Mouse (Mus musculus) testis, adult 2 months (tissue): ENCODE measurements around the gene Rbfox3. TPM values are rescaled to one million over a fixed set of nuclear protein-coding genes. Genes with fewer than 3 reads are reported as not detected.
A peak's percentile ranks its signal among the peaks of the same experiment; 100 is the strongest.

Experiments used
- H3K27ac ChIP-seq: fragments of 200-500 bp; 2 replicates; pipeline ENCODE4 v1.5.1; 2012; ENCODE audit warnings: low read depth, low read length; ENCODE audit not compliant: control insufficient read depth, insufficient read depth
- H3K27me3 ChIP-seq: fragments of 200-500 bp; 2 replicates; pipeline ENCODE4 v1.6.1; 2012; ENCODE audit warnings: mild to moderate bottlenecking, low read length, moderate library complexity; ENCODE audit not compliant: control insufficient read depth, insufficient read depth
- H3K36me3 ChIP-seq: fragments of 200-500 bp; 2 replicates; pipeline ENCODE4 v1.6.1; 2012; ENCODE audit warnings: mild to moderate bottlenecking, low read length; ENCODE audit not compliant: control insufficient read depth, insufficient read depth
- H3K4me1 ChIP-seq: fragments of 200-500 bp; 2 replicates; pipeline ENCODE4 v1.6.1; 2012; ENCODE audit warnings: low read length; ENCODE audit not compliant: control insufficient read depth, insufficient read depth
- H3K4me3 ChIP-seq: fragments of 200-500 bp; 2 replicates; pipeline ENCODE4 v1.5.1; 2012; ENCODE audit warnings: low read depth, mild to moderate bottlenecking, low read length, moderate library complexity, mixed read lengths; ENCODE audit not compliant: control insufficient read depth
- CTCF ChIP-seq: fragments of 200-500 bp; IDR thresholded peaks from 2 replicates; pipeline ENCODE4 v1.5.1; 2012; ENCODE audit warnings: low read depth, mild to moderate bottlenecking, inconsistent platforms, low read length, moderate library complexity; ENCODE audit not compliant: control insufficient read depth, insufficient read depth, insufficient replicate concordance
- POLR2A ChIP-seq: fragments of 200-500 bp; IDR thresholded peaks from 2 replicates; pipeline ENCODE4 v1.6.1; 2012; ENCODE audit warnings: low read depth, mild to moderate bottlenecking, inconsistent platforms, low read length, moderate library complexity; ENCODE audit not compliant: control insufficient read depth
- polyA plus RNA-seq: library from polyadenylated mRNA; depleted of rRNA; stranded (reverse); fragments of >200 nt; gene quantifications from 2 replicates; pipeline ENCODE4 v1.2.3, GENCODE M21; 2012

The Rbfox3 gene
- polyA plus RNA-seq, 1 experiment, result 0.28 TPM

GRCm38 (mm10) chr11:118634647-118635046, 276.8 kb downstream of the Rbfox3 start:
- H3K4me3 ChIP-seq, result no peak overlapping the region
- H3K27me3 ChIP-seq, result no peaks in the 10 kb centered on the region
- no peaks in the 10 kb centered on the region for H3K36me3 ChIP-seq
- no peaks in the 10 kb centered on the region; the same call in 1 of the 2 replicates for H3K4me1 ChIP-seq
- H3K27ac ChIP-seq, result no peak overlapping the region
- TF ChIP-seq CTCF (peak; percentile 80; the same call in 1 of the 2 replicates), POLR2A (no peak)

DNA sequence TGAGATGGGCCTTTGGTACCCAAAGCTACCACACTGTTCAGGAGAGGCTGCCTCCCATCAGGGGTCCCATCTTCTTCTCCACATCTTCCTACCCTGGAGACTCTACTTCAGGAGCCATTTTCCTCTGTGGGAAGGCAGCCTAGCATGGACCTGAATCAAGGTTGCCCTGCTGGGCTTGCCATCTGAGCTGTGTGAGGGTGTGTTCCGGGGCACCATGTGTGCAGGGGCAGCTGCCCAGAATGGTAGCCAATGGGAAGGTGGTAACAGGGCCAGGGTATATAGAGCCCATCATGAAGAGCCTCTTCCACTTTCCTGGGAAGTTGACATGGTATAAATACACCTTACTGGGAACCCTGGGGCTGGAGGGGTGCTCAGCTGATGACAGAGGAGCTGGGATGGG, 281.7 kb downstream of the Rbfox3 start:
- Histone ChIP-seq H3K27me3 (no peaks in the 10 kb centered on the region), H3K4me3 (no peak overlapping the region), H3K36me3 (no peaks in the 10 kb centered on the region), H3K27ac (no peak overlapping the region), H3K4me1 (no peaks in the 10 kb centered on the region; the same call in 1 of the 2 replicates)
- TF ChIP-seq POLR2A, result no peak
- TF ChIP-seq CTCF, result no peak

GRCm38 (mm10) chr11:118627541-118627940, 283.9 kb downstream of the Rbfox3 start:
- Histone ChIP-seq H3K4me1 (no peaks in the 10 kb centered on the region; the same call in 1 of the 2 replicates), H3K27me3 (no peaks in the 10 kb centered on the region), H3K4me3 (no peak overlapping the region), H3K27ac (no peak overlapping the region), H3K36me3 (no peaks in the 10 kb centered on the region)
- no peak for TF ChIP-seq POLR2A
- no peak for TF ChIP-seq CTCF

DNA sequence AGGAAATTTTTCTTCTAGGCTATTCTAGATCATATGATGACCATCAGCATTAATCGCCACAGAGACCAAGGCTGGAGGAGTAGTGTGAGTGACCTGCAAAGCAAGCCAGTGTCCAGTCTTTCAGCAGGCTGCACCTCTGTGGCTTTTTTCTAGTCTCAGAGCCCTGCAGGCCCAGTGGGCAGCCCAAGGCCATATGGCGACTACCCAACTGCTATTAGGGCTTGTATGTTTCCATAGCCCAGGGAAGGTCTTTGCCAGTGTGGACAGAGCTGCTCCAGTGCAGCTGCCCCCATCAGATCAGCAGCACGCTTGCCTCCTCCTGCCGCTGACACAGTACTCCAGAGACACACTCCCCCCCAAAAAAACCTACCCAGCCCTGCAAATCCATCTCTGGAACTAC, 290.5 kb downstream of the Rbfox3 start:
- Histone ChIP-seq H3K4me3 (no peak overlapping the region), H3K27me3 (no peaks in the 10 kb centered on the region), H3K27ac (no peak overlapping the region), H3K36me3 (no peaks in the 10 kb centered on the region), H3K4me1 (no peaks in the 10 kb centered on the region)
- TF ChIP-seq CTCF (no peak), POLR2A (no peak)

- H3K36me3 ChIP-seq, result no peaks in the 10 kb centered on the region
- H3K4me3 ChIP-seq, result no peak overlapping the region
- TF ChIP-seq CTCF (no peak), POLR2A (no peak)
- H3K27ac ChIP-seq, result no peak overlapping the region
- H3K27me3 ChIP-seq, result no peaks in the 10 kb centered on the region
- no peaks in the 10 kb centered on the region; the same call in 1 of the 2 replicates for H3K4me1 ChIP-seq
Measured at GRCm38 (mm10) chr11:118614126-118614525, 297.3 kb downstream of the Rbfox3 start.

- H3K27ac ChIP-seq, result no peak overlapping the region
- H3K36me3 ChIP-seq, result no peaks in the 10 kb centered on the region
- no peak overlapping the region for H3K4me3 ChIP-seq
- TF ChIP-seq POLR2A, result no peak
- no peak for TF ChIP-seq CTCF
- no peaks in the 10 kb centered on the region; the same call in 1 of the 2 replicates for H3K4me1 ChIP-seq
- no peaks in the 10 kb centered on the region for H3K27me3 ChIP-seq
Measured at GRCm38 (mm10) chr11:118610128-118610527, 301.3 kb downstream of the Rbfox3 start.

- TF ChIP-seq POLR2A (no peak), CTCF (no peak)
- Histone ChIP-seq H3K27me3 (no peaks in the 10 kb centered on the region), H3K4me1 (no peaks in the 10 kb centered on the region; the same call in 1 of the 2 replicates), H3K4me3 (no peak overlapping the region), H3K36me3 (no peaks in the 10 kb centered on the region), H3K27ac (no peak overlapping the region)
Measured at GRCm38 (mm10) chr11:118609236-118610000, 302.0 kb downstream of the Rbfox3 start.

DNA sequence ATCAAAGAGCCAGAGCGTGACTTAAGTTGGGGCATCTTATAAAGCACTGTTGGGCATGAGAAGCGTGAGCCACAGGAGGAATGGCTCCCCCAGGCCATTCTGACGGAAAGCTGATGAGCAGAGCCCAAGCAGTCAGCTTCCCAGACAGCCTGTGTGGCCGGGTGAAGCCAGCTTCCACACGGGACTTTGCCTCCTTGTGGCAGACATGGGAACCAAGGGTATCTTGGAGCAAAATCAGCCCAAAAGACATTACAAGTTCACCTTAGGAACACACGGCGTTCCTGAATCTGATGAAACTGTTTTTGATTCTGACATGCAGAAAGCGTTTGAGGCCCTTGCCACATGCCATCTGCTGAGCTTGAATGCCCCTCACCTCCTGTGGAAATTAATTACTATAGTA, 303.5 kb downstream of the Rbfox3 start:
- Histone ChIP-seq H3K27ac (no peak overlapping the region), H3K4me3 (no peak overlapping the region), H3K4me1 (no peaks in the 10 kb centered on the region; the same call in 1 of the 2 replicates), H3K27me3 (no peaks in the 10 kb centered on the region), H3K36me3 (no peaks in the 10 kb centered on the region)
- TF ChIP-seq POLR2A (no peak), CTCF (no peak)
